Mouse (Mus musculus) kidney, adult 2 months (tissue): ENCODE measurements around the gene Cela2a.

Experiments used
- CTCF ChIP-seq: fragments of 200-500 bp; conservative IDR thresholded peaks from 2 replicates; pipeline ENCODE4 v1.5.1; 2011; ENCODE audit warnings: low read depth, mild to moderate bottlenecking, control low read depth, low read length, moderate library complexity, mixed read lengths; ENCODE audit not compliant: insufficient read depth, insufficient read length
- POLR2A ChIP-seq: fragments of 200-500 bp; IDR thresholded peaks from one replicate; pipeline ENCODE4 v1.6.1; 2011; ENCODE audit warnings: low read depth, low read length, control low read depth

DNA sequence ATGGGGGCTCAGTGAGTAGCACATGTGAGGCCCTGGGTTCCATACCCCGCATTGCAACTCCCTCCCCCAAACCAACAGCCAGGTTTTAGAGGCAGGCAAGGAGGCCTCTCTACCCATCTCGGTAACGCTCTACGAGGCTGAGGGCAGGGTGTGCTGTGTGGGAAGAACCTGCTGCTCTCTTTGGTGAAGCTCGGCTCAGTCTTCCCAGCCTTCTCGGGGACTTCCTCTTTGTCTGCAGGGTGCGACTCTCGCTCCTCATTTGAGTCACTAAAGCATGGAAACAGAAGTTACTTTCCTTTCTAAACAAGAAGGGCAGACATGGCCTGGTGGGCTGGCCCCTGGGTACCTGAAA lies 59.7 kb downstream of the Cela2a start:
- no peak for TF ChIP-seq CTCF
- no peak for TF ChIP-seq POLR2A
